Mouse (Mus musculus) G1E (cell line): ENCODE measurements around the gene St6galnac3. TPM values are rescaled to one million over a fixed set of nuclear protein-coding genes. Genes with fewer than 3 reads are reported as not detected.

Source experiments
- ATAC-seq: 2 replicates; pipeline ENCODE4 v1.8.0; 2016; ENCODE audit warnings: mild to moderate bottlenecking; ENCODE audit not compliant: insufficient number of reproducible peaks, poor library complexity, low FRiP score, severe bottlenecking; ENCODE audit errors: extremely low read depth
- DNase-seq: peaks from one replicate; pipeline ENCODE4 v3.0.0; 2012; ENCODE audit warnings: low spot score
- H3K27me3 ChIP-seq: 2 replicates; pipeline ENCODE4 v1.6.1; 2012; ENCODE audit warnings: mild to moderate bottlenecking, low read length, inconsistent platforms; ENCODE audit not compliant: insufficient read depth
- H3K36me3 ChIP-seq: replicated peaks from 2 replicates; pipeline ENCODE3; 2012; ENCODE audit warnings: mild to moderate bottlenecking, inconsistent platforms
- H3K4me1 ChIP-seq: 2 replicates; pipeline ENCODE4 v1.6.1; 2012; ENCODE audit warnings: low read depth, low read length, inconsistent platforms, mixed read lengths; ENCODE audit not compliant: insufficient read depth
- H3K4me3 ChIP-seq: 2 replicates; pipeline ENCODE4 v1.5.1; 2012; ENCODE audit warnings: low read depth, mild to moderate bottlenecking, inconsistent platforms, low read length, moderate library complexity, mixed read lengths
- H3K9me3 ChIP-seq: replicated peaks from 2 replicates; pipeline ENCODE4 v1.6.1; 2012; ENCODE audit warnings: inconsistent platforms
- CTCF ChIP-seq: IDR thresholded peaks from 2 replicates; pipeline ENCODE4 v1.5.1; 2012; ENCODE audit warnings: low read depth, low read length, inconsistent platforms, mixed read lengths
- GATA1 ChIP-seq: IDR thresholded peaks from 2 replicates; pipeline ENCODE4 v1.6.1; 2012; ENCODE audit warnings: borderline replicate concordance, low read length, inconsistent platforms, mixed read lengths
- GATA2 ChIP-seq: IDR thresholded peaks from 2 replicates; pipeline ENCODE4 v1.6.1; 2012; ENCODE audit warnings: low read depth, low read length, inconsistent platforms, borderline replicate concordance
- POLR2AphosphoS5 ChIP-seq: IDR thresholded peaks from 2 replicates; pipeline ENCODE4 v1.6.1; 2012; ENCODE audit warnings: low read depth, low read length, inconsistent platforms; ENCODE audit not compliant: insufficient replicate concordance
- TAL1 ChIP-seq: conservative IDR thresholded peaks from 2 replicates; pipeline ENCODE4 v1.6.1; 2012; ENCODE audit warnings: low read depth, low read length, inconsistent platforms, mixed read lengths
- polyA plus RNA-seq: library from polyadenylated mRNA; stranded (reverse); fragments of >175 nt; gene quantifications from 2 replicates; pipeline ENCODE4 v1.2.3, GENCODE M21; 2012
- total RNA-seq, 2 experiments: library from RNA; stranded (forward) in 1 of 2; stranded (reverse) in 1 of 2; fragments of 200-1000 nt in 1 of 2; fragments of >200 nt in 1 of 2; fragmentation: Nextera tagmentation in 1 of 2; gene quantifications; 2 replicates each; pipeline ENCODE4 v1.2.3; 2014 to 2017

The St6galnac3 gene
- total and polyA plus RNA-seq, 3 experiments = 1.3 to 62.8 (median 45.7) TPM

GRCm38 (mm10) chr3:153748293-153748692 is 23.3 kb upstream of the St6galnac3 start:
- Histone ChIP-seq H3K9me3 (peaks cover 4% of the 10 kb centered on the region), H3K4me3 (no peak overlapping the region), H3K36me3 (no peaks in the 10 kb centered on the region), H3K4me1 (peaks cover 16% of the 10 kb centered on the region), H3K27me3 (no peaks in the 10 kb centered on the region)
- DNase-seq (no peak), ATAC-seq (no peak)
- TF ChIP-seq CTCF (no peak), TAL1 (no peak), GATA2 (no peak), POLR2AphosphoS5 (no peak), GATA1 (no peak)

- ATAC-seq (no peak), DNase-seq (no peak)
- Histone ChIP-seq H3K27me3 (no peaks in the 10 kb centered on the region), H3K4me3 (no peak overlapping the region), H3K9me3 (no peaks in the 10 kb centered on the region), H3K4me1 (peaks cover 16% of the 10 kb centered on the region), H3K36me3 (no peaks in the 10 kb centered on the region)
- no peak for TF ChIP-seq CTCF
- no peak for TF ChIP-seq GATA1
- no peak for TF ChIP-seq TAL1
- no peak for TF ChIP-seq GATA2
- no peak for TF ChIP-seq POLR2AphosphoS5
Observed at GRCm38 (mm10) chr3:153745099-153745498, 20.1 kb upstream of the St6galnac3 start.

- Histone ChIP-seq H3K4me3 (no peak overlapping the region), H3K27me3 (no peaks in the 10 kb centered on the region), H3K4me1 (peaks cover 17% of the 10 kb centered on the region), H3K36me3 (no peaks in the 10 kb centered on the region), H3K9me3 (no peaks in the 10 kb centered on the region)
- no peak for TF ChIP-seq GATA1
- TF ChIP-seq GATA2 = no peak
- ATAC-seq = no peak
- no peak for DNase-seq
Observed at GRCm38 (mm10) chr3:153744447-153744846, 19.5 kb upstream of the St6galnac3 start.

GRCm38 (mm10) chr3:153741800-153742199 is 16.8 kb upstream of the St6galnac3 start:
- no peak for ATAC-seq
- TF ChIP-seq GATA2 (no peak), TAL1 (no peak), GATA1 (no peak), CTCF (no peak), POLR2AphosphoS5 (no peak)
- H3K36me3 ChIP-seq = no peaks in the 10 kb centered on the region

GRCm38 (mm10) chr3:153739351-153739750 is 14.4 kb upstream of the St6galnac3 start:
- Histone ChIP-seq H3K4me3 (no peak overlapping the region), H3K36me3 (no peaks in the 10 kb centered on the region), H3K9me3 (no peaks in the 10 kb centered on the region), H3K27me3 (peaks cover 3% of the 10 kb centered on the region; the same call in 1 of the 2 replicates), H3K4me1 (peaks cover 21% of the 10 kb centered on the region)
- ATAC-seq (no peak), DNase-seq (no peak)
- no peak for TF ChIP-seq CTCF
- no peak for TF ChIP-seq POLR2AphosphoS5
- no peak for TF ChIP-seq GATA2
- TF ChIP-seq GATA1 = no peak
- TF ChIP-seq TAL1 = no peak

More at GRCm38 (mm10) chr3:153741800-153742199, 16.8 kb upstream of the St6galnac3 start:
- Histone ChIP-seq H3K4me3 (no peak overlapping the region), H3K4me1 (peaks cover 21% of the 10 kb centered on the region), H3K27me3 (no peaks in the 10 kb centered on the region), H3K9me3 (no peaks in the 10 kb centered on the region)
- no peak for DNase-seq

GRCm38 (mm10) chr3:153738421-153738820 is 13.4 kb upstream of the St6galnac3 start:
- DNase-seq (no peak), ATAC-seq (no peak)
- H3K4me1 ChIP-seq = peaks cover 21% of the 10 kb centered on the region
- TF ChIP-seq GATA2 (no peak), CTCF (no peak), TAL1 (no peak), GATA1 (no peak), POLR2AphosphoS5 (no peak)
- no peaks in the 10 kb centered on the region for H3K9me3 ChIP-seq
- no peaks in the 10 kb centered on the region for H3K36me3 ChIP-seq
- H3K27me3 ChIP-seq = peaks cover 3% of the 10 kb centered on the region; the same call in 1 of the 2 replicates
- H3K4me3 ChIP-seq = no peak overlapping the region
